Mouse (Mus musculus): ENCODE measurements at regions not wholly inside any gene's neighbourhood (a gene's known extent, or its start where the extent isn't known, plus 50 kb on each side); places are given as distances from the start of the nearest gene placed in this dataset.

- WGBS = 79% methylated on average over 6 of the region's 6 CpGs
- DNase-seq (no peak), ATAC-seq (ENCODE audit: low FRiP score, low TSS enrichment) (no peak)
- Histone ChIP-seq H3K27ac (replicated peaks; ENCODE audit: low read depth, low read length) (no peak overlapping the region), H3K9ac (replicated peaks; ENCODE audit: low read length) (no peak overlapping the region), H3K4me1 (ENCODE audit: control insufficient read depth, insufficient read depth, low read length) (no peaks in the 10 kb centered on the region), H3K36me3 (ENCODE audit: control insufficient read depth, insufficient read depth, low read length) (no peaks in the 10 kb centered on the region), H3K4me2 (ENCODE audit: low read length) (no peak overlapping the region), H3K9me3 (ENCODE audit: control insufficient read depth, low read length) (no peaks in the 10 kb centered on the region), H3K27me3 (ENCODE audit: control insufficient read depth, insufficient read depth, low read length) (no peaks in the 10 kb centered on the region), H3K4me3 (replicated peaks; ENCODE audit: low read depth, low read length) (no peak overlapping the region)
Observed at GRCm38 (mm10) chr3:36340889-36341533, 118.9 kb upstream of the Qrfpr start.

DNA sequence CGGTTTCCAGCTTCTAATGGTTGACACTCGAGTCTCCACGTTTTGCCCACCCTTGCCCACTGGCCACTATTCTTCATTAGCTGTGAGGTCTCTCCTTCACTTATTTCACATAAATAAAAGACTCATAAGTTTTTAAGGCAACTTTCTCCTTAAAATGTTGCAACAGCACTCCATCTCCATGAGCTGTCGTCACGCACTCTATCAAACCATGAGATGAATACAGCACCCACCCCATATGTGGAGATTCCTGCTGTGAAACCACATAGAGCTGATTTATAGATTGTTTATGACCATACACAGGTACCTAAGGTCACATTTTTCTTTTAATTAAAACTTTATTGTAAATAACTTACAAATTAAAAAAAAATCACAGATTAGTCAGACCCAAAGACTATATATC lies 117.5 kb upstream of the Qrfpr start:
- Histone ChIP-seq H3K27me3 (ENCODE audit: control insufficient read depth, insufficient read depth, low read length) (no peaks in the 10 kb centered on the region), H3K4me2 (ENCODE audit: low read length) (no peak overlapping the region), H3K36me3 (ENCODE audit: control insufficient read depth, insufficient read depth, low read length) (no peaks in the 10 kb centered on the region), H3K9me3 (ENCODE audit: control insufficient read depth, low read length) (no peaks in the 10 kb centered on the region), H3K9ac (replicated peaks; ENCODE audit: low read length) (no peak overlapping the region), H3K4me1 (ENCODE audit: control insufficient read depth, insufficient read depth, low read length) (no peaks in the 10 kb centered on the region), H3K27ac (replicated peaks; ENCODE audit: low read depth, low read length) (no peak overlapping the region), H3K4me3 (replicated peaks; ENCODE audit: low read depth, low read length) (no peak overlapping the region)
- ATAC-seq (ENCODE audit: low FRiP score, low TSS enrichment) (no peak), DNase-seq (no peak)
- 95% methylated on average over 5 of the region's 5 CpGs for whole genome bisulfite sequencing

- Histone ChIP-seq H3K27ac (replicated peaks; ENCODE audit: low read depth, low read length) (no peak overlapping the region), H3K4me1 (ENCODE audit: control insufficient read depth, insufficient read depth, low read length) (no peaks in the 10 kb centered on the region), H3K9me3 (ENCODE audit: control insufficient read depth, low read length) (no peaks in the 10 kb centered on the region), H3K27me3 (ENCODE audit: control insufficient read depth, insufficient read depth, low read length) (no peaks in the 10 kb centered on the region), H3K4me3 (replicated peaks; ENCODE audit: low read depth, low read length) (no peak overlapping the region), H3K36me3 (ENCODE audit: control insufficient read depth, insufficient read depth, low read length) (no peaks in the 10 kb centered on the region), H3K9ac (replicated peaks; ENCODE audit: low read length) (no peak overlapping the region), H3K4me2 (ENCODE audit: low read length) (no peak overlapping the region)
- 77% methylated on average over 5 of the region's 5 CpGs for WGBS
- ATAC-seq (ENCODE audit: low FRiP score, low TSS enrichment) (no peak), DNase-seq (no peak)
Observed at GRCm38 (mm10) chr3:36334279-36334678, 112.2 kb upstream of the Qrfpr start.

DNA sequence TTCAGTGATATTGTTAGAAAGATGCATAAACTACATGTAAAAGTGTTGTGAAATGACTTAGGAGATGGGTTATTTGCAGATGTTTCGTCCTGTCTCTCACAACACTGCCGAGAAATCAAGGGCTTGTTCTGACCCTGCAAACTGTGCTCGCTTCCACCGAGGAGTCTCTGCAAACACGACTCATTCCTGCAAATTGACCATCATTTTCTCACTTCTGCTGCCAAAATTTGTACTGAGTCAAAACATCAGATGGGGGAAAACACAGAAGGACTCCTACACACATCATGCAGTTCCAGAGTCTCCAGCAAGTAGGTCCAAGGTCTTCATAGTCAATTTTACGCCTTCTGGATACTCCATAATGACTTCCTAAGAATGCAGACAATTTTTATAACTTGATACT lies 109.9 kb upstream of the Qrfpr start:
- Histone ChIP-seq H3K27ac (replicated peaks; ENCODE audit: low read depth, low read length) (no peak overlapping the region), H3K9ac (replicated peaks; ENCODE audit: low read length) (no peak overlapping the region), H3K36me3 (ENCODE audit: control insufficient read depth, insufficient read depth, low read length) (no peaks in the 10 kb centered on the region), H3K4me2 (ENCODE audit: low read length) (no peak overlapping the region), H3K9me3 (ENCODE audit: control insufficient read depth, low read length) (no peaks in the 10 kb centered on the region), H3K4me3 (replicated peaks; ENCODE audit: low read depth, low read length) (no peak overlapping the region), H3K27me3 (ENCODE audit: control insufficient read depth, insufficient read depth, low read length) (no peaks in the 10 kb centered on the region), H3K4me1 (ENCODE audit: control insufficient read depth, insufficient read depth, low read length) (no peaks in the 10 kb centered on the region)
- 92% methylated on average over 6 of the region's 6 CpGs for WGBS
- ATAC-seq (ENCODE audit: low FRiP score, low TSS enrichment) (no peak), DNase-seq (no peak)

DNA sequence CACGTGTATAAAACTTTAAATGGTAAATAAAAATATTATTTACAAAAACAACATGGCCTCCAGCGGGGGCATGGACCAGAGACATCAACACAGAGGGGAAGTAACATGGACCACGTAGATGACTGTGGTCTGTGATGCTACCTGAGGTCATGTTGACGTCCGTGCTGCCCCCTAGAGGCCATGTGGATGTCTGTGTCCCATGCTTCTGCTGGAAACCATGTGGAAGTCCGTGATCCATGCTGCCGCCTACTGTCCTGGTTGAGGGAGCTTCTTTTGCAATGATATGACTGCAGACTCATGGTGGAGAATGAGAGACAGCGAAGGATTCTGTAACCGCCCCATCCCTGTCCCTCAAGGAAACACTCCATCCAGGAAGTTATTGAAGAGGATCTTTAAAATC lies 108.5 kb upstream of the Qrfpr start:
- Histone ChIP-seq H3K4me2 (ENCODE audit: low read length) (no peak overlapping the region), H3K36me3 (ENCODE audit: control insufficient read depth, insufficient read depth, low read length) (no peaks in the 10 kb centered on the region), H3K27me3 (ENCODE audit: control insufficient read depth, insufficient read depth, low read length) (no peaks in the 10 kb centered on the region), H3K4me3 (replicated peaks; ENCODE audit: low read depth, low read length) (no peak overlapping the region), H3K9me3 (ENCODE audit: control insufficient read depth, low read length) (no peaks in the 10 kb centered on the region), H3K4me1 (ENCODE audit: control insufficient read depth, insufficient read depth, low read length) (no peaks in the 10 kb centered on the region), H3K9ac (replicated peaks; ENCODE audit: low read length) (no peak overlapping the region), H3K27ac (replicated peaks; ENCODE audit: low read depth, low read length) (no peak overlapping the region)
- WGBS = 26% methylated on average over 9 of the region's 9 CpGs
- ATAC-seq (ENCODE audit: low FRiP score, low TSS enrichment) (no peak), DNase-seq (peak; percentile 34)

- WGBS = 89% methylated on average over 7 of the region's 7 CpGs
- H3K27me3 ChIP-seq (ENCODE audit: control insufficient read depth, insufficient read depth, low read length) = no peaks in the 10 kb centered on the region
- no peaks in the 10 kb centered on the region for H3K9me3 ChIP-seq (ENCODE audit: control insufficient read depth, low read length)
- no peak overlapping the region for H3K27ac ChIP-seq (replicated peaks; ENCODE audit: low read depth, low read length)
- no peaks in the 10 kb centered on the region for H3K36me3 ChIP-seq (ENCODE audit: control insufficient read depth, insufficient read depth, low read length)
- H3K4me2 ChIP-seq (ENCODE audit: low read length) = no peak overlapping the region
- DNase-seq (no peak), ATAC-seq (ENCODE audit: low FRiP score, low TSS enrichment) (no peak)
- H3K4me3 ChIP-seq (replicated peaks; ENCODE audit: low read depth, low read length) = no peak overlapping the region
- H3K9ac ChIP-seq (replicated peaks; ENCODE audit: low read length) = no peak overlapping the region
- H3K4me1 ChIP-seq (ENCODE audit: control insufficient read depth, insufficient read depth, low read length) = no peaks in the 10 kb centered on the region
Observed at GRCm38 (mm10) chr3:36329631-36330030, 107.5 kb upstream of the Qrfpr start.

DNA sequence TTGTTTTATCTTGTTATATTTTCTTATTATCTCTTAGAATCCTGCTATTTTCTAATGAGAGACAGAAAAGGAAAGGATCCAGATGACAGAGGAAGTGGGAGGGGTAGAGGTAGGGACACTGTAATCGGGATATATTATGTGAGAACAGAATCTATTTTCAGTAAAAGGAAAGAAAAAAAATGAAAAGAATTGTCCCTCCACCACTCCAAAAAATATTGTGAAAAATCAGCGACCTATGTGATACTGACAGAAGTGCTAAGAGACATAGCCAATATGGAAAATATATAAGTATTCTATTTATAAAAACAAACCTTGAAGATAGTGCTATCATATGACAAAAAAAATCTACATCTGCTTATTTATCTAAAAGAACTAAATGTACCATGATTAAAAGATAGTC lies 106.8 kb upstream of the Qrfpr start:
- no peak overlapping the region for H3K4me2 ChIP-seq (ENCODE audit: low read length)
- no peaks in the 10 kb centered on the region for H3K36me3 ChIP-seq (ENCODE audit: control insufficient read depth, insufficient read depth, low read length)
- no peaks in the 10 kb centered on the region for H3K4me1 ChIP-seq (ENCODE audit: control insufficient read depth, insufficient read depth, low read length)
- no peak for ATAC-seq (ENCODE audit: low FRiP score, low TSS enrichment)
- H3K9me3 ChIP-seq (ENCODE audit: control insufficient read depth, low read length) = no peaks in the 10 kb centered on the region
- WGBS = 82% methylated on average over 2 of the region's 2 CpGs
- no peak overlapping the region for H3K9ac ChIP-seq (replicated peaks; ENCODE audit: low read length)
- H3K27ac ChIP-seq (replicated peaks; ENCODE audit: low read depth, low read length) = no peak overlapping the region
- no peaks in the 10 kb centered on the region for H3K27me3 ChIP-seq (ENCODE audit: control insufficient read depth, insufficient read depth, low read length)
- H3K4me3 ChIP-seq (replicated peaks; ENCODE audit: low read depth, low read length) = no peak overlapping the region
- no peak for DNase-seq

DNA sequence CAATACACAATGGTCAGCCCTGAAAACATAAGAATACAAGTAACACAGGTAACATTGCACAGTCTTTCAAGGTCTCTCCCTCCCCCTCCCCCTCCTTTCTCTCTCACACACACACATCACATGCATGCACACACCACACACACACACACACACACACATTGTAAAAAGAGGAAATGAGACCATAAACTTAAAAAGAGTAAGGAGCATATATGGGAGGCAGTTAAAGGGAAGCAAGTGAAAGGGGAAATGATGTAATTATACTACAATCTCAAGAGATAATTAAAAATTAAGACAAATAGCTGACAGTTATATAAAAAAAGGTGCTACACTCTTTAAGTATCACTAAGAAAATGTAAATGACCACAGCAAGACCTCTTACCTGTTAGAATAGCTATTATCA lies 96.5 kb upstream of the Qrfpr start:
- Histone ChIP-seq H3K27me3 (ENCODE audit: control insufficient read depth, insufficient read depth, low read length) (no peaks in the 10 kb centered on the region), H3K4me3 (replicated peaks; ENCODE audit: low read depth, low read length) (no peak overlapping the region), H3K27ac (replicated peaks; ENCODE audit: low read depth, low read length) (no peak overlapping the region), H3K4me2 (ENCODE audit: low read length) (no peak overlapping the region), H3K36me3 (ENCODE audit: control insufficient read depth, insufficient read depth, low read length) (no peaks in the 10 kb centered on the region), H3K4me1 (ENCODE audit: control insufficient read depth, insufficient read depth, low read length) (no peaks in the 10 kb centered on the region), H3K9me3 (ENCODE audit: control insufficient read depth, low read length) (no peaks in the 10 kb centered on the region), H3K9ac (replicated peaks; ENCODE audit: low read length) (no peak overlapping the region)
- ATAC-seq (ENCODE audit: low FRiP score, low TSS enrichment) (no peak), DNase-seq (no peak)

GRCm38 (mm10) chr3:36311337-36311736 lies 89.2 kb upstream of the Qrfpr start:
- no peaks in the 10 kb centered on the region for H3K36me3 ChIP-seq (ENCODE audit: control insufficient read depth, insufficient read depth, low read length)
- H3K4me1 ChIP-seq (ENCODE audit: control insufficient read depth, insufficient read depth, low read length) = 0 out of 2 replicates have a peak, but pooled peaks cover 5% of the 10 kb centered on the region
- no peak overlapping the region for H3K4me2 ChIP-seq (ENCODE audit: low read length)
- H3K27ac ChIP-seq (replicated peaks; ENCODE audit: low read depth, low read length) = no peak overlapping the region
- DNase-seq = no peak
- no peak for ATAC-seq (ENCODE audit: low FRiP score, low TSS enrichment)
- H3K27me3 ChIP-seq (ENCODE audit: control insufficient read depth, insufficient read depth, low read length) = no peaks in the 10 kb centered on the region
- no peaks in the 10 kb centered on the region for H3K9me3 ChIP-seq (ENCODE audit: control insufficient read depth, low read length)
- 9% methylated on average over 3 of the region's 3 CpGs for WGBS
- no peak overlapping the region for H3K4me3 ChIP-seq (replicated peaks; ENCODE audit: low read depth, low read length)
- H3K9ac ChIP-seq (replicated peaks; ENCODE audit: low read length) = no peak overlapping the region
